Mouse (Mus musculus) intestine, postnatal 0 days (tissue): ENCODE results near the gene Gm7030. TPM values are rescaled to one million over a fixed set of nuclear protein-coding genes. Genes with fewer than 3 reads are reported as not detected.
"Not testable (repeated sequence)": the region's sequence is repeated elsewhere in the genome, so short reads cannot be mapped to it uniquely, and the experiment has no call there.

Experiments
- ATAC-seq: fragments of 200-750 bp; cut with Nextera tagmentation; 2 replicates; pipeline ENCODE4 v1.8.0; 2017; ENCODE audit warnings: mild to moderate bottlenecking, moderate TSS enrichment, moderate library complexity
- H3K27ac ChIP-seq: fragments of 300-500 bp; sonication (generic); 2 replicates; pipeline ENCODE4 v1.5.1; 2014; ENCODE audit warnings: mild to moderate bottlenecking, low read depth, low read length, moderate library complexity
- H3K27me3 ChIP-seq: fragments of 300-500 bp; sonication (generic); replicated peaks from 2 replicates; pipeline ENCODE4 v1.6.1; 2014; ENCODE audit warnings: low read length, mixed read lengths; ENCODE audit not compliant: control insufficient read depth, insufficient read depth
- H3K36me3 ChIP-seq: fragments of 300-500 bp; sonication (generic); 2 replicates; pipeline ENCODE4 v1.6.1; 2014; ENCODE audit warnings: mild to moderate bottlenecking, moderate library complexity; ENCODE audit not compliant: control insufficient read depth, insufficient read depth
- H3K4me1 ChIP-seq: fragments of 300-500 bp; sonication (generic); replicated peaks from 2 replicates; pipeline ENCODE4 v1.6.1; 2014; ENCODE audit warnings: antibody characterized with exemption, low read length, mixed read lengths; ENCODE audit not compliant: control insufficient read depth, insufficient read depth
- H3K4me2 ChIP-seq: fragments of 300-500 bp; sonication (generic); replicated peaks from 2 replicates; pipeline ENCODE4 v1.6.1; 2014; ENCODE audit warnings: low read depth, mild to moderate bottlenecking, moderate library complexity
- H3K4me3 ChIP-seq: fragments of 300-500 bp; sonication (generic); 2 replicates; pipeline ENCODE4 v1.5.1; 2014; ENCODE audit warnings: low read depth, low read length
- H3K9ac ChIP-seq: fragments of 300-500 bp; sonication (generic); 2 replicates; pipeline ENCODE4 v1.6.1; 2014; ENCODE audit warnings: mild to moderate bottlenecking, low read depth, low read length
- H3K9me3 ChIP-seq: fragments of 300-500 bp; sonication (generic); 2 replicates; pipeline ENCODE4 v1.6.1; 2016; ENCODE audit warnings: mixed run types; ENCODE audit not compliant: control insufficient read depth
- CTCF ChIP-seq: sonication (generic); IDR thresholded peaks from 2 replicates; pipeline ENCODE4 v1.5.1; 2016; ENCODE audit warnings: low read depth, mild to moderate bottlenecking, control low read depth, antibody characterized with exemption, moderate library complexity
- WGBS: fragments of 180-500 bp; shearing (Covaris S2); extraction: QIAGEN DNeasy Blood & Tissue Kit; methylation state at CpG from one replicate; pipeline ENCODE4 v1.1.7; 2014; 5-methylcytosine and 5-hydroxymethylcytosine counted together
- polyA plus RNA-seq: library from polyadenylated mRNA; unstranded; fragments of >200 nt; fragmentation: Nextera tagmentation; extraction: Ambion mirVana; gene quantifications from 2 replicates; pipeline ENCODE4 v1.2.1, GENCODE M21; 2015

The Gm7030 gene
- polyA plus RNA-seq: 0.93 and 1.3 TPM in 2 replicates

- H3K27me3 ChIP-seq, H3K36me3 ChIP-seq, H3K9me3 ChIP-seq, H3K4me1 ChIP-seq: not testable (repeated sequence)
- peak within 1 kb of the TSS; percentile 63 for H3K4me2 ChIP-seq
- 22% methylated on average over 23 of the region's 28 CpGs for WGBS
- H3K27ac ChIP-seq: peak within 1 kb of the TSS; percentile 73
- peak within 1 kb of the TSS; percentile 39 for H3K4me3 ChIP-seq
- 0 out of 2 replicates have a peak within 1 kb of the TSS, but pooled peaks have one; percentile 17 for H3K9ac ChIP-seq
- peak; percentile 99 for ATAC-seq
Observed at GRCm38 (mm10) chr17:36128968-36129817, at the start of gene Gm7030. Gm7030 (minus strand) TSS chr17:36129425.

GRCm38 (mm10) chr17:36178938-36179337 lies 49.7 kb upstream of the Gm7030 start:
- 0 out of 2 replicates have a peak overlapping the region, but pooled peaks have one; percentile 21 for H3K27ac ChIP-seq
- H3K9me3 ChIP-seq, H3K27me3 ChIP-seq, H3K4me1 ChIP-seq, H3K36me3 ChIP-seq: not testable (repeated sequence)
- 0 out of 2 replicates have a peak overlapping the region, but pooled peaks have one; percentile 13 for H3K9ac ChIP-seq
- ATAC-seq: peak; percentile 68
- H3K4me2 ChIP-seq: peak overlapping the region; percentile 63
- peak; percentile 53 for TF ChIP-seq CTCF
- under 1% methylated on average over 40 of the region's 40 CpGs for WGBS
- H3K4me3 ChIP-seq: peak overlapping the region; percentile 26

- not testable (repeated sequence) for H3K27ac ChIP-seq, H3K36me3 ChIP-seq, H3K4me2 ChIP-seq, H3K4me3 ChIP-seq, H3K4me1 ChIP-seq, H3K9me3 ChIP-seq, ATAC-seq, H3K27me3 ChIP-seq, H3K9ac ChIP-seq
- WGBS: no CpG with 5 or more reads among the region's 2 CpGs
Observed at GRCm38 (mm10) chr17:36176132-36176531, 46.9 kb upstream of the Gm7030 start.

DNA sequence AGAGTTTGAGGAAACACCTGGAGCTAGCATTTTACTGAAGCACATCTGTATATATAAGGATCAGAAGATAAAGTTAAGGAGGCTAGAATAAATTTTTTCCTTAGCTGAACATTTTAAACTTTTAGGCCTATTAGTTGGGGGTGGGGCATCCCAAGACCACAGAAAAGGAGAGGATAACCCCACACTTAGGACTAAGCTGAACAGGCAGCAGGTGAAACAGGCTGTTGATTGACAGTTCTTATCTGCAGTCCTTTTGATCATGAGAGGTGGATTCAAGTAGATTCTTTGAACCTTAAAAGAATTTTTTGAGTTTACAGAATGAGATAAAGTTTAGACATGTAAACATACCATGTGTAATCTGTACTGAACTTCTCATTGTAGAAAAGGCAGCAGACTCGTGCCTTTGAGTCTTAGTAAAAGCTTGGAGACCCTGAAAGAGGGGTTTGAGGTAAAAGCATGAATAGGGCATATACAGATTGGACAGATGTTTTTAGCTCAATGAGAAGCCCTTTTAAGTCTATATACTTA lies 41.1 kb upstream of the Gm7030 start:
- no peak for ATAC-seq
- H3K27ac ChIP-seq: no peak overlapping the region
- WGBS: 41% methylated on average over 1 of the region's 1 CpGs

DNA sequence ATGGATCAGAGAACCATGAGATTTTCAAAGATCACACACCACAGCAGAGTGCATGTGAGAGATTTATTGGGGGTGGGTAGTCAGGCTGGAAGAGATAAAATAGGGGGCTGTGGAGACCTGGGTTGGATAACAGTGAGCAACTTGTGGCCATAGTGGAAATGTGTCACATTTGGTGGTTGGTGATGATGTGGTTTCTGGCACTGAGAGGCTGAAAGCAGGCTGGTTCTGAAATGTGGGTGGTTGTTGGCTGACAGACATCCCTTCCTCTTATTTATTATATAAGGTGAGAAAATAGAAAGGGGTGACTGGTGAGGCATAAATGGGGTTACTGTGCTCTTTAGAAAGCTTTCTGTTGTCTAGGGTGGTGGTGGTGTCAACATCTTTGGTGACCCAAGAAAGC lies 40.5 kb upstream of the Gm7030 start:
- no peaks in the 10 kb centered on the region for H3K36me3 ChIP-seq
- no peaks in the 10 kb centered on the region for H3K4me1 ChIP-seq
- no peak overlapping the region for H3K27ac ChIP-seq
- no peak for ATAC-seq
- H3K27me3 ChIP-seq: 0 out of 2 replicates have a peak, but pooled peaks cover 13% of the 10 kb centered on the region
- H3K9ac ChIP-seq: no peak overlapping the region
- no peaks in the 10 kb centered on the region for H3K9me3 ChIP-seq
- H3K4me2 ChIP-seq: no peak overlapping the region
- H3K4me3 ChIP-seq: no peak overlapping the region
- TF ChIP-seq CTCF: no peak

More for the DNA sequence above, 41.1 kb upstream of the Gm7030 start:
- Histone ChIP-seq H3K4me3 (no peak overlapping the region), H3K4me2 (no peak overlapping the region), H3K4me1 (no peaks in the 10 kb centered on the region), H3K9me3 (no peaks in the 10 kb centered on the region), H3K36me3 (no peaks in the 10 kb centered on the region), H3K9ac (no peak overlapping the region), H3K27me3 (0 out of 2 replicates have a peak, but pooled peaks cover 9% of the 10 kb centered on the region)
- TF ChIP-seq CTCF: no peak

DNA sequence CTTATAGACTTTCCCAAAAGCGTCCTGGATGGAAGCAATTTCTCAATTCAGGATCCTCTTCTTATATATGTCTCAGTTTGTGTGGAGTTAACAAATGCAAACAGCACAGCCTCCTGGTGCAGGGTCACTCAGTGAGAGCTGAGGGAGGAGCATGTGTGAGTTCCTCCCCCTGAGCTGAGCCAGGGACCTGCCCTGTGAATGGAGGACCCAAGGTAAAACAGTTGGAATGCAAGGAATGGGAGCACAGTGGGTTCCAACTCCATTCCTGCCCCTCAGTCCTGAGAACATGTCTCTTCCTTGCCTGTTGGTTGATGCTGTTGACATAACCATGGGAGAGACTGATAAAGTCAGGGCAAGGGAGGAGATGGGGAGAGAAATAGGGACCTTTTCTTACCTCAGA lies 39.9 kb upstream of the Gm7030 start:
- WGBS: no CpG with 5 or more reads among the region's 1 CpGs
- 0 out of 2 replicates have a peak, but pooled peaks cover 14% of the 10 kb centered on the region for H3K27me3 ChIP-seq
- not testable (repeated sequence) for H3K4me3 ChIP-seq, H3K36me3 ChIP-seq, H3K9ac ChIP-seq, H3K9me3 ChIP-seq, H3K4me2 ChIP-seq, H3K27ac ChIP-seq, H3K4me1 ChIP-seq, ATAC-seq
